Mouse (Mus musculus): Measurements from ENCODE around the gene Tbc1d2. TPM values are rescaled to one million over a fixed set of nuclear protein-coding genes. Genes with fewer than 3 reads are reported as not detected.

Tbc1d2 gene
- polyA plus RNA-seq, 1 experiment from 2014 or later: 0.57 TPM

GRCm38 (mm10) chr4:46558672-46559667 lies 91.0 kb downstream of the Tbc1d2 start:
- Histone ChIP-seq H3K27me3 (no peaks in the 10 kb centered on the region), H3K9ac (no peak overlapping the region), H3K4me3 (no peak overlapping the region), H3K4me2 (no peak overlapping the region), H3K9me3 (no peaks in the 10 kb centered on the region), H3K36me3 (no peaks in the 10 kb centered on the region), H3K27ac (replicated peaks) (no peak overlapping the region), H3K4me1 (replicated peaks) (no peaks in the 10 kb centered on the region)
- WGBS: 80% methylated on average over 22 of the region's 22 CpGs
- ATAC-seq (ENCODE audit: low read depth): no peak

DNA sequence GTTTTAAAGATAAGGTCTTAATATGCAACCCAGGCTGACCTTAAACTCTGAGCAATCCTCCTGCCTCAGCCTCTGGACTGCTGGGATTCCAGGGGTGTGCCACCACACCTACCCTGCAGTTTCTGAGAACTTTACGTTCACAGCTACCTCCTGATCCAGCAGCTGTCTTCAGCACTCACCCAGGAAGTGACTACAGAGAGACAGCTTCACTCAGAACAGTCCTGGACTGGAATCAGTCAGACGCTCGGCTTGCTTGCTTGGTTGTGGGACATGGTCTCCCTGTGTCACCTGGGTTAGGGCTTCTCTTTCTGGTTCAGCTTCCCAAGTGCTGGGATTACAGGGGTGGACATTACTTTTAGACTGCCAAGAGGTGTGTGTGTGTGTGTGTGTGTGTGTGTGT lies 93.1 kb downstream of the Tbc1d2 start:
- Histone ChIP-seq H3K9ac (no peak overlapping the region), H3K27ac (replicated peaks) (no peak overlapping the region), H3K4me1 (replicated peaks) (no peaks in the 10 kb centered on the region), H3K36me3 (no peaks in the 10 kb centered on the region), H3K4me2 (no peak overlapping the region), H3K27me3 (no peaks in the 10 kb centered on the region), H3K4me3 (no peak overlapping the region), H3K9me3 (no peaks in the 10 kb centered on the region)
- WGBS: 85% methylated on average over 3 of the region's 3 CpGs
- ATAC-seq (ENCODE audit: low read depth): no peak

- no peaks in the 10 kb centered on the region for H3K27me3 ChIP-seq
- no peaks in the 10 kb centered on the region for H3K4me1 ChIP-seq (replicated peaks)
- no peak overlapping the region for H3K4me2 ChIP-seq
- no peak overlapping the region for H3K27ac ChIP-seq (replicated peaks)
- ATAC-seq (ENCODE audit: low read depth): no peak
- 85% methylated on average over 9 of the region's 9 CpGs for WGBS
- H3K9me3 ChIP-seq: no peaks in the 10 kb centered on the region
- no peaks in the 10 kb centered on the region for H3K36me3 ChIP-seq
- H3K4me3 ChIP-seq: no peak overlapping the region
- H3K9ac ChIP-seq: no peak overlapping the region
These were observed 94.2 kb downstream of the Tbc1d2 start for GRCm38 (mm10) chr4:46555762-46556161.

Other genes with a start within 250 kb of the Tbc1d2 start
- gene Hemgn, start 236.7 kb downstream of the Tbc1d2 start, polyA plus RNA-seq (2015; fragmentation: Nextera tagmentation; extraction: Ambion mirVana): 0.37 and 0.60 TPM in 2 replicates
- gene Anp32b, start 199.3 kb downstream of the Tbc1d2 start, polyA plus RNA-seq (2015; fragmentation: Nextera tagmentation; extraction: Ambion mirVana): 89.8 and 95.5 TPM in 2 replicates
- 70.4 and 72.2 TPM in 2 replicates for gene Nans, start 161.0 kb downstream of the Tbc1d2 start, polyA plus RNA-seq (2015; fragmentation: Nextera tagmentation; extraction: Ambion mirVana)
- gene Trim14, start 114.1 kb downstream of the Tbc1d2 start, polyA plus RNA-seq (2015; fragmentation: Nextera tagmentation; extraction: Ambion mirVana): 0.95 and 2.1 TPM in 2 replicates
- 11.8 and 14.4 TPM in 2 replicates for gene Coro2a, start 48.0 kb downstream of the Tbc1d2 start, polyA plus RNA-seq (2015; fragmentation: Nextera tagmentation; extraction: Ambion mirVana)